Comparison of ENCODE assay signal across 20 mouse cellular contexts in the genomic region with DNA sequence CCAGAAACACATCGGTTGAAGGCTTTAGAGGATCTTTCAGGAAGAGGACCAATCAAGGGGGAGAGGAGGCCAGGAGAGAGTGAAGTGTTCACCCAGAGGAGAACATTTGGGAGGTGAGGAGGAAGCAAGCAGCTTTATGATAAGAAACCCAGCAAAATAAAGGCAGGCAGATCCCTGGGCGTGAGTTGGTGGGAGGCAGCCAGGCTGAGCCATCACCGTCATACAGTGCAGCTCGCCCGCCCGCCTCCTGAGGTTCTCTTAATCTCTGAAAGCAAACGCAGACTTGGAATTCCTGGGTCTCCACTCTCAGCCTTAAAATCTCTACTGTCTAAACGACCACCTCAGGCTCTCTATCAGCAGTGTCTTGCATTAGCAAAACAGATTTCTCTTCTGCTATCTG. TPM values are rescaled to one million over a fixed set of nuclear protein-coding genes. Genes with fewer than 3 reads are reported as not detected.
DNase-seq lines count a peak whose midpoint lies in the region; ATAC-seq and TF ChIP-seq lines count a peak whose summit lies in the region.
"Had no signal": no experiment of that assay in that cellular context is flagged by ENCODE, and none has a peak within 500 bp of the region (broad histone marks: within the 10 kb centered on the region; RNA-seq: fewer than 3 reads in every experiment).

No protein-coding gene starts in this region.

- no peaks in the 10 kb centered on the region for H3K4me1 ChIP-seq in MEL (ENCODE audit: control insufficient read depth in 1 of 2, insufficient read depth in 2 of 2, low read length in 2 of 2)

- no peaks in the 10 kb centered on the region for H3K79me2 ChIP-seq in MEL (ENCODE audit: control insufficient read depth, insufficient read depth, low read length, poor library complexity)

- intact Hi-C loops in left cerebral cortex, postnatal 36 days (cut with DNase I), result no loop called here

- TF ChIP-seq EP300 in MEL (IDR thresholded peaks at IDR 0.05; ENCODE audit: low read depth in 1 of 2, low read length in 2 of 2), result no peak

- TF ChIP-seq POLR2A in MEL (IDR thresholded peaks at IDR 0.05; ENCODE audit: control insufficient read depth in 1 of 2, insufficient read depth in 1 of 2, low read depth in 1 of 2, low read length in 2 of 2, poor library complexity in 1 of 2), result no peak

- no peak overlapping the region for H3K27ac ChIP-seq in MEL (ENCODE audit: control insufficient read depth, low read depth, low read length)
- H3K27ac ChIP-seq: forebrain, embryonic 10.5 days; hindbrain, embryonic 10.5 days; hindbrain, embryonic 14.5 days had no signal

- TF ChIP-seq RAD21 in MEL (IDR thresholded peaks at IDR 0.05; ENCODE audit: low read depth, low read length), result no peak

- H3K9ac ChIP-seq in MEL (ENCODE audit: control insufficient read depth, low read depth, low read length, poor library complexity, severe bottlenecking), result no peak overlapping the region
- H3K9ac ChIP-seq: heart, embryonic 12.5 days; hindbrain, embryonic 14.5 days had no signal

- no peaks in the 10 kb centered on the region for H3K9me3 ChIP-seq in MEL (replicated peaks; ENCODE audit: insufficient read depth, low read length)
- H3K9me3 ChIP-seq: forebrain, embryonic 10.5 days; hindbrain, embryonic 10.5 days had no signal

- ATAC-seq in frontal cortex, adult (ENCODE audit: low TSS enrichment), result peak; percentile 41; the same call in 1 of the 2 replicates
- ATAC-seq: forebrain, embryonic 14.5 days had no signal

- no peak for DNase-seq in frontal cortex, postnatal 10 days (ENCODE audit: low spot score in 2 of 2)
- DNase-seq in left cerebral cortex, postnatal 36 days (ENCODE audit: low spot score in 2 of 2), result peak; percentile 8 to 23
- no peak for DNase-seq in left cerebral cortex, adult 11 months (ENCODE audit: low spot score)
- peak; percentile 21 for DNase-seq in MEL (ENCODE audit: low read depth, low spot score)
- DNase-seq in right cerebral cortex, postnatal 25 days, result peak; percentile 11
- no peak for DNase-seq in lung, postnatal 25 days (ENCODE audit: low spot score)
- DNase-seq in layer of hippocampus, adult 8-10 months (ENCODE audit: low spot score in 2 of 2), result no peak
- DNase-seq: adrenal gland, postnatal 14 days; cerebellum, adult 18-20 months; cerebellum, adult 9-11 months; cerebellum, postnatal 36 days; gastrocnemius, postnatal 10 days had no signal

- peaks cover 3 to 13% of the 10 kb centered on the region in 2 experiments for H3K27me3 ChIP-seq in MEL (ENCODE audit: control insufficient read depth in 1 of 2, insufficient read depth in 2 of 2, low read length in 2 of 2)

- H3K36me3 ChIP-seq in MEL (ENCODE audit: control insufficient read depth in 1 of 2, insufficient read depth in 2 of 2, low read length in 2 of 2), result 0 out of 4 replicates have a peak, but pooled peaks cover 0 to 4% of the 10 kb centered on the region in 2 experiments
- H3K36me3 ChIP-seq: forebrain, embryonic 10.5 days; heart, embryonic 12.5 days; hindbrain, embryonic 10.5 days had no signal

- TF ChIP-seq CTCF in MEL (IDR thresholded peaks at IDR 0.05 in 2 of 3, conservative IDR thresholded peaks at IDR 0.05 in 1 of 3; ENCODE audit: control insufficient read depth in 1 of 3, insufficient read depth in 1 of 3, low read depth in 2 of 3, low read length in 3 of 3, poor library complexity in 1 of 3, severe bottlenecking in 1 of 3), result no peak

- H3K4me3 ChIP-seq in MEL (ENCODE audit: control insufficient read depth in 1 of 2, insufficient read depth in 1 of 2, low read depth in 2 of 2, low read length in 2 of 2), result no peak overlapping the region
- H3K4me3 ChIP-seq: erythroblast, embryonic 14.5 days; forebrain, embryonic 10.5 days; heart, embryonic 12.5 days; hindbrain, embryonic 10.5 days had no signal

TF ChIP-seq in MEL, 35 proteins besides CTCF, POLR2A, EP300 and RAD21:
- TF ChIP-seq MXI1 (IDR thresholded peaks at IDR 0.05; ENCODE audit: low read depth, low read length), result no peak
- TF ChIP-seq MEF2A (IDR thresholded peaks at IDR 0.05; ENCODE audit: extremely low read depth, insufficient replicate concordance, low read depth, low read length, poor library complexity, severe bottlenecking), result no peak

RNA-seq across cellular contexts. Expression of a gene that starts 4.1 kb away (rescaled TPM):
- total RNA-seq in left cerebral cortex, postnatal 36 days (2021), result 1 to 10 TPM; 2.9 to 3.0 TPM
- not detected in 2 replicates for total RNA-seq in MEL (2012; rRNA removed)
- not detected for polyA plus RNA-seq in MEL (2012; ENCODE audit: insufficient read depth in 1 of 2, insufficient read length in 2 of 2, low read depth in 1 of 2, low replicate concordance in 2 of 2, missing spikeins in 1 of 2)
- total RNA-seq in layer of hippocampus, adult 8-10 months (2022), result 1 to 10 TPM; 3.5 to 4.9 (median 3.8) TPM
- total RNA-seq: adrenal gland, postnatal 14 days; gastrocnemius, postnatal 10 days; heart, postnatal 25 days had no signal
- polyA plus RNA-seq: erythroblast, embryonic 14.5 days had no signal

RNA-seq across cellular contexts. Expression of a gene that starts 37.8 kb away (rescaled TPM):
- 100 to 1,000 TPM; 234 to 259 TPM for total RNA-seq in left cerebral cortex, postnatal 36 days (2021)
- total RNA-seq in MEL (2012; rRNA removed), result 69.8 and 73.0 TPM in 2 replicates
- polyA plus RNA-seq in MEL (2012; ENCODE audit: insufficient read depth in 1 of 2, insufficient read length in 2 of 2, low read depth in 1 of 2, low replicate concordance in 2 of 2, missing spikeins in 1 of 2), result 10 to 100 TPM in 1 of 2 experiments, not detected in 1; 54.3 TPM
- 100 to 1,000 TPM; 161 to 184 (median 167) TPM for total RNA-seq in layer of hippocampus, adult 8-10 months (2022)

RNA-seq across cellular contexts. Expression of a gene that starts 45.2 kb away (rescaled TPM):
- total RNA-seq in left cerebral cortex, postnatal 36 days (2021), result 10 to 100 TPM in 1 of 2 experiments, 1 to 10 TPM in 1; 9.3 to 10.8 TPM
- total RNA-seq in MEL (2012; rRNA removed), result 6.4 and 9.5 TPM in 2 replicates
- polyA plus RNA-seq in MEL (2012; ENCODE audit: insufficient read depth in 1 of 2, insufficient read length in 2 of 2, low read depth in 1 of 2, low replicate concordance in 2 of 2, missing spikeins in 1 of 2), result 1 to 10 TPM in 1 of 2 experiments, not detected in 1; 7.2 TPM
- total RNA-seq in layer of hippocampus, adult 8-10 months (2022), result 10 to 100 TPM in 3 of 4 experiments, 1 to 10 TPM in 1; 9.9 to 12.7 (median 11.0) TPM
- polyA plus RNA-seq: erythroblast, embryonic 14.5 days had no signal

RNA-seq across cellular contexts. Expression of a gene that starts 57.4 kb away (rescaled TPM):
- total RNA-seq in left cerebral cortex, postnatal 36 days (2021), result 10 to 100 TPM; 20.7 to 23.4 TPM
- 26.7 and 29.8 TPM in 2 replicates for total RNA-seq in MEL (2012; rRNA removed)
- 10 to 100 TPM; 22.0 to 44.5 TPM for polyA plus RNA-seq in MEL (2012; ENCODE audit: insufficient read depth in 1 of 2, insufficient read length in 2 of 2, low read depth in 1 of 2, low replicate concordance in 2 of 2, missing spikeins in 1 of 2)
- 10 to 100 TPM; 18.5 to 23.9 (median 22.2) TPM for total RNA-seq in layer of hippocampus, adult 8-10 months (2022)

Comparison
In these comparisons a context has a peak if more than half of its experiments do, and no peak if none do; other contexts are left out.
1. DNase-seq: peak in left cerebral cortex, postnatal 36 days (2 of 2), MEL (single experiment) and right cerebral cortex, postnatal 25 days (single experiment); none in frontal cortex, postnatal 10 days (0 of 2), left cerebral cortex, adult 11 months (single experiment), lung, postnatal 25 days (single experiment) and layer of hippocampus, adult 8-10 months (0 of 2).